20 mouse cellular contexts compared by ENCODE assay signal in the genomic region with DNA sequence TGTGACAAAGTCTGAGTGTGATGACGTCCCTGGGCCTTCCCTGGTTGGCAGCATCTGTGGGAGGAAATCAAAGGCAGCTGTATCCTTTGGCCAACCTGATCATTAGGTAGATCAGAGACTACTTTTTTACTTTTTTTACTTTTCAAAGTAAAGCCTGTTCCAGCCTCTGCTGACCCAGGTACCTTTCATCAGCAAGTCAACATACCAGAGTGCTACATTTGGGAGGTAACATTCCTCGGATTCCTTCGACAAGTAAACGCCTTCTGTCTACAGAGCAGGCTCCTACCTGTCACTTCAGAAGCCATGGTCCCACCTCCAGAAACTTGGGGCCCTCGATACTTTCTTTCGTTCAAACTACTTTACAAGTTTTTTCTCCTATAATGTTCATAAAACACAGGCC.
DNase-seq lines count a peak whose midpoint lies in the region; ATAC-seq and TF ChIP-seq lines count a peak whose summit lies in the region.
"Had no signal": no experiment of that assay in that cellular context is flagged by ENCODE, and none has a peak within 500 bp of the region (broad histone marks: within the 10 kb centered on the region; RNA-seq: fewer than 3 reads in every experiment).

No protein-coding gene starts in this region.

- DNase-seq in kidney, adult 2 months, result peak; percentile 22
- no peak for DNase-seq in kidney, postnatal 10 days
- no peak for DNase-seq in adrenal gland, adult (ENCODE audit: inconsistent age in 2 of 2, low spot score in 1 of 2)
- DNase-seq in frontal cortex, postnatal 36 days (ENCODE audit: low spot score in 2 of 2), result no peak
- no peak for DNase-seq in heart, adult 9 months (ENCODE audit: low spot score in 2 of 2)
- DNase-seq: adrenal gland, postnatal 36 days; cerebellum, adult 9-10 months; gastrocnemius, postnatal 36 days; kidney, adult 8-10 months had no signal

- ATAC-seq in embryonic facial prominence, embryonic 13.5 days (ENCODE audit: insufficient number of reproducible peaks, insufficient read depth, low FRiP score, low TSS enrichment, low read depth), result no peak
- peak; percentile 75 for ATAC-seq in lung, embryonic 16.5 days (ENCODE audit: low read depth)
- peak; percentile 75 for ATAC-seq in stomach, embryonic 16.5 days (ENCODE audit: insufficient read depth, low FRiP score)
- ATAC-seq: activated CD4-positive, CD25-positive, alpha-beta regulatory T cell, adult 4 months; CD4-positive, CD25-positive, alpha-beta regulatory T cell, adult 4 months; forebrain, embryonic 14.5 days; midbrain, embryonic 15.5 days had no signal

- no peaks in the 10 kb centered on the region for H3K9me3 ChIP-seq in embryonic facial prominence, embryonic 13.5 days
- H3K9me3 ChIP-seq in lung, embryonic 16.5 days (ENCODE audit: control insufficient read depth, low read length), result no peaks in the 10 kb centered on the region
- H3K9me3 ChIP-seq in stomach, embryonic 16.5 days (replicated peaks; ENCODE audit: control insufficient read depth, low read length), result no peaks in the 10 kb centered on the region
- H3K9me3 ChIP-seq: liver, embryonic 15.5 days; megakaryocyte, embryonic 14.5 days; midbrain, embryonic 15.5 days had no signal

- no peak overlapping the region for H3K4me2 ChIP-seq in embryonic facial prominence, embryonic 13.5 days
- no peak overlapping the region for H3K4me2 ChIP-seq in lung, embryonic 16.5 days (ENCODE audit: low read depth, low read length)
- no peak overlapping the region for H3K4me2 ChIP-seq in stomach, embryonic 16.5 days (ENCODE audit: low read depth, low read length)
- H3K4me2 ChIP-seq: heart, embryonic 11.5 days; liver, embryonic 15.5 days; midbrain, embryonic 15.5 days had no signal

- no peak for TF ChIP-seq POLR2A in kidney, adult 2 months (IDR thresholded peaks at IDR 0.05; ENCODE audit: low read depth, low read length)

- TF ChIP-seq CTCF in kidney, adult 2 months (conservative IDR thresholded peaks at IDR 0.05; ENCODE audit: insufficient read depth, insufficient read length, low read depth, low read length), result no peak

- no peak overlapping the region for H3K9ac ChIP-seq in embryonic facial prominence, embryonic 13.5 days
- H3K9ac ChIP-seq in lung, embryonic 16.5 days (ENCODE audit: low read length), result no peak overlapping the region
- no peak overlapping the region for H3K9ac ChIP-seq in stomach, embryonic 16.5 days (ENCODE audit: low read length)
- H3K9ac ChIP-seq: liver, embryonic 15.5 days; midbrain, embryonic 15.5 days had no signal

- H3K27me3 ChIP-seq in kidney, adult 2 months (replicated peaks; ENCODE audit: control insufficient read depth, insufficient read depth, low read length), result no peaks in the 10 kb centered on the region
- H3K27me3 ChIP-seq in embryonic facial prominence, embryonic 13.5 days, result no peaks in the 10 kb centered on the region
- H3K27me3 ChIP-seq in lung, embryonic 16.5 days (ENCODE audit: control insufficient read depth, insufficient read depth, low read depth, low read length), result no peaks in the 10 kb centered on the region
- H3K27me3 ChIP-seq in stomach, embryonic 16.5 days (ENCODE audit: control insufficient read depth, insufficient read depth, low read length), result no peaks in the 10 kb centered on the region
- H3K27me3 ChIP-seq: liver, embryonic 15.5 days; midbrain, embryonic 15.5 days had no signal

- no peak overlapping the region for H3K27ac ChIP-seq in kidney, adult 2 months (ENCODE audit: insufficient read depth, low read depth, low read length)
- H3K27ac ChIP-seq in embryonic facial prominence, embryonic 13.5 days, result peak overlapping the region; percentile 68
- H3K27ac ChIP-seq in lung, embryonic 16.5 days (ENCODE audit: low read length), result peak overlapping the region; percentile 92
- peak overlapping the region; percentile 78 for H3K27ac ChIP-seq in stomach, embryonic 16.5 days (ENCODE audit: low read length)
- H3K27ac ChIP-seq: liver, embryonic 15.5 days; midbrain, embryonic 15.5 days had no signal

- H3K36me3 ChIP-seq in kidney, adult 2 months (ENCODE audit: control insufficient read depth, insufficient read depth, low read length), result no peaks in the 10 kb centered on the region
- no peaks in the 10 kb centered on the region for H3K36me3 ChIP-seq in embryonic facial prominence, embryonic 13.5 days
- no peaks in the 10 kb centered on the region for H3K36me3 ChIP-seq in lung, embryonic 16.5 days (ENCODE audit: control insufficient read depth, insufficient read depth, low read length)
- no peaks in the 10 kb centered on the region for H3K36me3 ChIP-seq in stomach, embryonic 16.5 days (ENCODE audit: control insufficient read depth, insufficient read depth, low read length)
- H3K36me3 ChIP-seq: liver, embryonic 15.5 days; midbrain, embryonic 15.5 days had no signal

- 50% methylated on average over 6 of the region's 6 CpGs for WGBS in kidney, adult 2 months
- WGBS in embryonic facial prominence, embryonic 13.5 days, result 53% methylated on average over 6 of the region's 6 CpGs
- 35% methylated on average over 6 of the region's 6 CpGs for WGBS in lung, embryonic 16.5 days
- WGBS in stomach, embryonic 16.5 days, result 46% methylated on average over 6 of the region's 6 CpGs

- H3K4me1 ChIP-seq in kidney, adult 2 months (ENCODE audit: control insufficient read depth, insufficient read depth, low read length), result no peaks in the 10 kb centered on the region
- peaks cover 15% of the 10 kb centered on the region; the same call in 1 of the 2 replicates for H3K4me1 ChIP-seq in embryonic facial prominence, embryonic 13.5 days
- H3K4me1 ChIP-seq in lung, embryonic 16.5 days (replicated peaks; ENCODE audit: control insufficient read depth, insufficient read depth, low read length), result peaks cover 11% of the 10 kb centered on the region
- H3K4me1 ChIP-seq in stomach, embryonic 16.5 days (ENCODE audit: control insufficient read depth, insufficient read depth, low read length), result peaks cover 8% of the 10 kb centered on the region
- H3K4me1 ChIP-seq: liver, embryonic 15.5 days had no signal

- H3K4me3 ChIP-seq in kidney, adult 2 months (ENCODE audit: insufficient read depth, low read depth, low read length), result no peak overlapping the region
- no peak overlapping the region for H3K4me3 ChIP-seq in embryonic facial prominence, embryonic 13.5 days
- H3K4me3 ChIP-seq in lung, embryonic 16.5 days (ENCODE audit: low read length), result no peak overlapping the region
- H3K4me3 ChIP-seq in stomach, embryonic 16.5 days (replicated peaks; ENCODE audit: low read length), result no peak overlapping the region
- H3K4me3 ChIP-seq: erythroblast, embryonic 14.5 days; liver, embryonic 15.5 days; megakaryocyte, embryonic 14.5 days; midbrain, embryonic 15.5 days had no signal
